Mouse (Mus musculus): ENCODE measurements around the gene Dpf3.

DNA sequence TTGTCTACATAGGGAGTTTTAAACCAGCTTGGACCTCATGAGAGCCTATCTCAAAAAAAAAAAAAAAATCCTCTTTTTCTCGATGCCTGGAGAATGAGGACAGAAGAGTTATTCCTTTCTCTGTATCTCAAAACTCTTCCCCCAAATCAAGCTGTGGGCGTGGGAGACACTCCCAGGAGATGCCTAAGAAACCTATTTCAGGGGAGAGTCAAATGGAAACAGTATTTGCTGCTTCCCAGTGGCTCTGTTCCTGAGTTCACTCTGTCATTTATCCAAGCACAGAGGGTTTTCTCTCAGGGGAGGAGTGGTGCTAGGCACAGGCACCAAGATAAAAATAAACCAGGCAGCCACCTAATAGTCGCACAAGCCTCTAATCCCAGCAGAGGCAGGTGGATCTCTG is 5.3 kb upstream of the Dpf3 start:
- TF ChIP-seq EP300 (IDR thresholded peaks at IDR 0.05) (no peak), CTCF (IDR thresholded peaks at IDR 0.05) (no peak)
